Mouse (Mus musculus) gastrocnemius, adult 2 months (tissue): ENCODE data around the gene Ncbp2. TPM values are rescaled to one million over a fixed set of nuclear protein-coding genes. Genes with fewer than 3 reads are reported as not detected.

Experiments used
- DNase-seq: peaks from one replicate; pipeline ENCODE4 v3.0.0; 2022
- H3K27ac ChIP-seq: fragments of 200-600 bp; 2 replicates; pipeline ENCODE4 v1.8.1; 2022; ENCODE audit warnings: mild to moderate bottlenecking
- H3K4me3 ChIP-seq: fragments of 200-600 bp; 2 replicates; pipeline ENCODE4 v1.8.1; 2022; ENCODE audit warnings: mild to moderate bottlenecking, moderate library complexity
- CTCF ChIP-seq: fragments of 200-600 bp; IDR thresholded peaks from 2 replicates; pipeline ENCODE4 v1.8.1; 2022; ENCODE audit warnings: antibody characterized with exemption, mild to moderate bottlenecking, moderate library complexity
- intact Hi-C: fragments of 180-260 bp; cut with DNase I; formaldehyde crosslinking; loops from one replicate; pipeline ENCODE4 v1.15.1; 2025
- total RNA-seq, 2 experiments: library from RNA; stranded (reverse); gene quantifications; 2 replicates each; pipeline ENCODE4 v1.2.3; 2021

The Ncbp2 gene
- total RNA-seq, 2 experiments from 2014 or later: 11.5 to 17.9 TPM

GRCm38 (mm10) chr16:31924368-31924767 is 23.9 kb upstream of the Ncbp2 start:
- no peak for TF ChIP-seq CTCF
- no peak overlapping the region for H3K27ac ChIP-seq
- intact Hi-C loops: no loop called here
- DNase-seq: no peak
- no peak overlapping the region for H3K4me3 ChIP-seq

DNA sequence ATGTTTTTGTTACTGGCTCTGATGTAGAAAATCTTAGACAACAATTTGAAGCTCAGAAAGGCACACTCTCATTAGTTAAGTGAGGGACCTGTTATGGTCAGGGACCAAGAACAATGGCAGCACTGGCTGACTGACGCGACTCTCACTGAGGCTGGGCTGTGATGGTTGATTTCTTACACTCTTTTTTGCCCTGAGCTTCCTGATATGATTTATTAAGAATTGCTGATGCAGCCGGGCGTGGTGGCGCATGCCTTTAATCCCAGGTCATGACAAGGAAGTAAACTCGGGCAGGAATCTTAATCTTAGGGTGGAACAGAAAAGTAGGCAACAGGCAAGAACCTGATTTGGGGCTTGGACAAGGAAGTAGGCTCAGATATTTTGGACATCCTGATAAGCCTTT is 22.2 kb upstream of the Ncbp2 start:
- intact Hi-C loops: no loop called here
- no peak for TF ChIP-seq CTCF
- H3K27ac ChIP-seq: no peak overlapping the region
- H3K4me3 ChIP-seq: no peak overlapping the region
- no peak for DNase-seq

- no peak for DNase-seq
- H3K4me3 ChIP-seq: no peak overlapping the region
- intact Hi-C loops: no loop called here
- no peak for TF ChIP-seq CTCF
- H3K27ac ChIP-seq: no peak overlapping the region
Measured at GRCm38 (mm10) chr16:31926547-31927182, 21.6 kb upstream of the Ncbp2 start.

DNA sequence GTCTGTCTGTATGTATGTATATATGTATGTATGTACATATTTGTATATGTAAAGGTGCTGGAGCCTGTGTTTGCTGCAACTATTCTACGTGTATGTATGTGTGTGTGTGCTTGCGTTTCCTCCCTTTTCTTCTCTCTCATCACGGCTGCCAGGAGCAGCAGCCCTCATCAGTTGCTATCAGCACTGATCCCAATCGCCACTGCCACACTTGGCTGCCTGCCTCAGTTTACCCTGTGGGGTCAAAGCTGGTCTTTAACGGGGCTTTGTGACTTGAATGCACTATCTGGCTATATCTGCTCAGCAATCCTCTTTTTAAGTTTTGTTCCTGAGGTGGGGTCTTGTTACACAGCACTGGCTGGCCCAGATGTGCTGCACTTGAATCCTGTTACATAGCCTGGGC is 20.9 kb upstream of the Ncbp2 start:
- intact Hi-C loops: no loop called here
- H3K4me3 ChIP-seq: no peak overlapping the region
- no peak overlapping the region for H3K27ac ChIP-seq
- no peak for DNase-seq
- no peak for TF ChIP-seq CTCF

- DNase-seq: no peak
- intact Hi-C loops: no loop called here
- no peak overlapping the region for H3K4me3 ChIP-seq
- TF ChIP-seq CTCF: no peak
- H3K27ac ChIP-seq: no peak overlapping the region
Measured at GRCm38 (mm10) chr16:31931330-31931729, 17.0 kb upstream of the Ncbp2 start.

GRCm38 (mm10) chr16:31932255-31932654 is 16.1 kb upstream of the Ncbp2 start:
- H3K4me3 ChIP-seq: no peak overlapping the region; the same call in 1 of the 2 replicates
- DNase-seq: no peak
- TF ChIP-seq CTCF: no peak
- peak overlapping the region; percentile 82 for H3K27ac ChIP-seq
- intact Hi-C loops: no loop called here

DNA sequence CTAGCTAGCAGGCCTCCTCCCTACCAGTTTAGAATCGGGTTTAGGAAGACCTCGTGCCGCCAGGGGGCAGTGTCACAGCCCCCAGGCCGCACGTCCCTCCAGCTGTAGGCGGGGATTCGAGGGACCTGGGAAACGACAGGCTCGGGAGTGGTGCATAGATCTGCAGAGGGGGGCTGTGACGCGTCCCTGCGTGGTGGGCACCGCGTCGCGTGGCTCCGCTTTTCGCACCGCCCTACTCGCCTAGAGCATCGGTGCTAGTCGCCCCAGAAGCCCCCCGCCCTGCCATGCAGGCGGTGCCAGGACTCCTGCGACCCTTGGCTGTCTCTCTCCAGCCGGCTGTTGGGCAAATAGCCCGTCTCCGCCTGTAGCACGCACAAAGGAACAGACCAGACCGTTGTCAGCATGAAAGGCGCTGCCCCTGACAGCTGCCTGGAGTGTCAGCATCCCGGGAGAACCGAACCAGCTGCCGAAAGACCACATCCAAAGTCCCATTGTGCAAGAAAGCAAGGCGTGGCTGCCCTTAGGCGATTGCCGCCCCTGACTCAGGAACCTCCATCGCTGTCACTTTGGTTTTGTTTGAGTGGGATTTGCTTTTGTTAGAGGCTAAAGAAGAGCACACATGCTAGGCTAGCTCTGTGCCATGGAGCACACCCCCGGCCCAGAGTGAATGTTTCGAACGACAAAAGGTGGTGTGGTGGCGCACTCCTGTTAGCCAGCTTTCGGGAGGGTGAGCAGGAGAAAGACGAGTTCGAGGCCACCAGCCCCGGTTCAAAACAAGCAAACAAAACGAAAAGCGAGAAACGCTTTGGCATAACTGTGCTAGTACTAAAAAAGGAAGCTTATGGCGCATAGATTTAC is 15.2 kb upstream of the Ncbp2 start:
- intact Hi-C loops: no loop called here
- Histone ChIP-seq H3K27ac (peak overlapping the region; percentile 82), H3K4me3 (peak overlapping the region; percentile 76)
- peak; percentile 91 for DNase-seq
- TF ChIP-seq CTCF: peak; percentile 96; the same call in 1 of the 2 replicates

GRCm38 (mm10) chr16:31933751-31934549 is 14.4 kb upstream of the Ncbp2 start, which contains the start of gene Pigz:
TSS of gene Pigz (plus strand) at chr16:31933851.
- peak; percentile 84 for DNase-seq
- Histone ChIP-seq H3K27ac (peak within 1 kb of the TSS; percentile 82), H3K4me3 (peak within 1 kb of the TSS; percentile 76)
- intact Hi-C loops: no loop called here
- no peak for TF ChIP-seq CTCF

DNA sequence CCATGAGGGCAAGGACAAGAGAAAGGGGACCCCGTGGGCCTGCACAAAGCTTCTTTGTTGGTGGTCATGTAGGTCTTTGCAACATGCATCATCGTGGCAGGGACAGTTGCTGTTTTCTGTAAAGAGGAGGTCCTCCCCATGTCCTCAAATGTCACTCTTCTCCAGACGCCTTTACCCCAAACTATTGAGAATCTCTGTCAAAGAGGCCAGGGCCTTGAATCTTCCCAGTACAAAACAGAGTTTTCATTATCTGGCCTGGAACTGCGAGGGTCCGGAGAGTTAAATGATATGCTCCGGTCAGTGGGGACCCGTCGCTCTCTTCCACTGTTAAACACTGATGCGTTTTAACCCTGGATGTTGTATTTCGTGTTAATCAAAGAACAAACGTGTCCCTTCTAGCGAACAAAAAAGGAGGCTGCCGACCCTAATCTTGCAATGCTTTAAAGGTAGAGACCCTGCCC is 13.7 kb upstream of the Ncbp2 start:
- Histone ChIP-seq H3K4me3 (peak overlapping the region; percentile 76), H3K27ac (no peak overlapping the region)
- no peak for TF ChIP-seq CTCF
- DNase-seq: no peak
- intact Hi-C loops: no loop called here

GRCm38 (mm10) chr16:31935091-31935979 is 13.0 kb upstream of the Ncbp2 start:
- H3K27ac ChIP-seq: no peak overlapping the region
- no peak for DNase-seq
- TF ChIP-seq CTCF: no peak
- H3K4me3 ChIP-seq: peak overlapping the region; percentile 46
- intact Hi-C loops: no loop called here

- intact Hi-C loops: no loop called here
Measured at GRCm38 (mm10) chr16:31936568-31936967, 11.7 kb upstream of the Ncbp2 start.

DNA sequence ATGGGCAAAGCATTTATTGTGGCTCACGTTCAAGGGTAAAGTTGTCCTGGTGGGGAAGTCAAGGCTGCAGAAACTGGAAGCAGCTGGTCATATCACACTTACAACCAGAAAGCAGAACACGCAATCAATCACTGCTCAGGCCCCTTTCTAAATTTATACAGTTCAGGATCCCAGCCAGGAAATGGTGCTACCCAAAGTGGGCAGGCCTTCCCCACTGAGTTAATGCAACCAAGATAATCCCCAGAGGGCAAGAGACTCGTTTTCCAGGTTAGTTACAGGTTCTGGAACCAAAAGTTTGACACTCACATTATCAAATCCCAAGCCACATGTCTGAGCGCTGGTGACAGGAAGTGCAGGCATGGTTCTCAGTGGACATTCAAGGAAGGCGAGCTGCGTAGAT is 9.5 kb upstream of the Ncbp2 start:
- Histone ChIP-seq H3K4me3 (no peak overlapping the region), H3K27ac (peak overlapping the region; percentile 41)
- no peak for DNase-seq
- TF ChIP-seq CTCF: no peak
- intact Hi-C loops: no loop called here

More at GRCm38 (mm10) chr16:31936568-31936967, 11.7 kb upstream of the Ncbp2 start:
- no peak overlapping the region for H3K27ac ChIP-seq
- H3K4me3 ChIP-seq: no peak overlapping the region
- no peak for DNase-seq
- no peak for TF ChIP-seq CTCF
